Mouse (Mus musculus) liver, adult 2 months (tissue): ENCODE results near the gene Cacna1a. TPM values are rescaled to one million over a fixed set of nuclear protein-coding genes. Genes with fewer than 3 reads are reported as not detected.
A peak's percentile ranks its signal among the peaks of the same experiment; 100 is the strongest.

Source experiments
- DNase-seq: peaks from one replicate; pipeline ENCODE4 v3.0.0-alpha.2; 2011; ENCODE audit warnings: low read depth, low spot score; ENCODE audit errors: extremely low read depth
- H3K27ac ChIP-seq: fragments of 200-500 bp; replicated peaks from 2 replicates; pipeline ENCODE4 v1.5.1; 2012; ENCODE audit warnings: low read depth, mild to moderate bottlenecking, control low read depth, inconsistent platforms, low read length; ENCODE audit not compliant: insufficient read depth
- H3K27me3 ChIP-seq: fragments of 200-500 bp; 2 replicates; pipeline ENCODE4 v1.6.1; 2012; ENCODE audit warnings: mild to moderate bottlenecking, moderate library complexity, low read length, inconsistent platforms; ENCODE audit not compliant: control insufficient read depth, insufficient read depth
- H3K36me3 ChIP-seq: fragments of 200-500 bp; 2 replicates; pipeline ENCODE4 v1.6.1; 2012; ENCODE audit warnings: low read length, inconsistent platforms; ENCODE audit not compliant: control insufficient read depth, insufficient read depth
- H3K4me1 ChIP-seq: fragments of 200-500 bp; 2 replicates; pipeline ENCODE4 v1.6.1; 2011; ENCODE audit warnings: low read length; ENCODE audit not compliant: control insufficient read depth, insufficient read depth
- H3K4me3 ChIP-seq: fragments of 200-500 bp; 2 replicates; pipeline ENCODE4 v1.5.1; 2011; ENCODE audit warnings: low read depth, mild to moderate bottlenecking, control low read depth, low read length, moderate library complexity; ENCODE audit not compliant: insufficient read depth
- H3K79me2 ChIP-seq: fragments of 200-500 bp; 2 replicates; pipeline ENCODE4 v1.6.1; 2012; ENCODE audit warnings: inconsistent platforms, mild to moderate bottlenecking, low read length, moderate library complexity; ENCODE audit not compliant: control insufficient read depth, insufficient read depth
- H3K9ac ChIP-seq: fragments of 200-500 bp; 2 replicates; pipeline ENCODE4 v1.6.1; 2012; ENCODE audit warnings: low read depth, mild to moderate bottlenecking, control low read depth, inconsistent platforms, low read length
- CTCF ChIP-seq: fragments of 200-500 bp; IDR thresholded peaks from 2 replicates; pipeline ENCODE4 v1.5.1; 2011; ENCODE audit warnings: low read depth, low read length, control low read depth
- POLR2A ChIP-seq: fragments of 200-500 bp; IDR thresholded peaks from 2 replicates; pipeline ENCODE4 v1.6.1; 2011; ENCODE audit warnings: low read length, control low read depth; ENCODE audit not compliant: insufficient read depth; ENCODE audit errors: extremely low read depth
- WGBS: fragments of 180-500 bp; shearing (Covaris S2); methylation state at CpG from one replicate; pipeline ENCODE4 v1.1.7; 2018; 5-methylcytosine and 5-hydroxymethylcytosine counted together
- polyA plus RNA-seq: library from polyadenylated mRNA; depleted of rRNA; stranded (reverse); fragments of >200 nt; gene quantifications from 2 replicates; pipeline ENCODE4 v1.2.3, GENCODE M21; 2012; rRNA removed
- total RNA-seq: library from RNA; depleted of rRNA; stranded (reverse); fragments of >200 nt; gene quantifications from 2 replicates; pipeline ENCODE4 v1.2.3, GENCODE M21; 2014; rRNA removed

Cacna1a gene
- total and polyA plus RNA-seq, 2 experiments, result 0.28 to 3.2 TPM

- 1% methylated on average over 52 of the region's 62 CpGs for WGBS
Measured at GRCm38 (mm10) chr8:84687003-84687704, 298.9 kb downstream of the Cacna1a start.

GRCm38 (mm10) chr8:84687705-84688100 is 299.5 kb downstream of the Cacna1a start, which contains the start of gene Nacc1:
TSS of gene Nacc1 (minus strand) at chr8:84687862.
- peaks cover 17% of the 10 kb centered on the region for H3K4me1 ChIP-seq
- peak within 1 kb of the TSS; percentile 88 for H3K9ac ChIP-seq
- under 1% methylated on average over 34 of the region's 37 CpGs for WGBS
- DNase-seq, result peak; percentile 77
- peaks cover 4% of the 10 kb centered on the region for H3K36me3 ChIP-seq
- H3K27me3 ChIP-seq, result no peaks in the 10 kb centered on the region
- TF ChIP-seq POLR2A (0 out of 2 replicates have a peak, but pooled peaks have one; percentile 39), CTCF (peak; percentile 26; the same call in 1 of the 2 replicates)
- peak within 1 kb of the TSS; percentile 85 for H3K4me3 ChIP-seq
- peak within 1 kb of the TSS; percentile 49; the same call in 1 of the 2 replicates for H3K27ac ChIP-seq
- peaks cover 31% of the 10 kb centered on the region for H3K79me2 ChIP-seq

More at GRCm38 (mm10) chr8:84687003-84687704, 298.9 kb downstream of the Cacna1a start:
- Histone ChIP-seq H3K4me1 (peaks cover 20% of the 10 kb centered on the region), H3K4me3 (peak overlapping the region; percentile 85), H3K79me2 (peaks cover 31% of the 10 kb centered on the region), H3K27ac (peak overlapping the region; percentile 49; the same call in 1 of the 2 replicates), H3K27me3 (no peaks in the 10 kb centered on the region), H3K36me3 (peaks cover 2% of the 10 kb centered on the region), H3K9ac (peak overlapping the region; percentile 88)
- no peak for DNase-seq
- TF ChIP-seq CTCF (peak; percentile 9; the same call in 1 of the 2 replicates), POLR2A (no peak)

- Histone ChIP-seq H3K4me3 (peak overlapping the region; percentile 79), H3K79me2 (peaks cover 31% of the 10 kb centered on the region), H3K36me3 (peaks cover 4% of the 10 kb centered on the region), H3K27ac (peak overlapping the region; percentile 42; the same call in 1 of the 2 replicates), H3K27me3 (no peaks in the 10 kb centered on the region), H3K4me1 (peaks cover 17% of the 10 kb centered on the region), H3K9ac (peak overlapping the region; percentile 86)
- peak; percentile 88 for DNase-seq
- under 1% methylated on average over 47 of the region's 47 CpGs for WGBS
- no peak for TF ChIP-seq CTCF
- TF ChIP-seq POLR2A, result no peak
Measured at GRCm38 (mm10) chr8:84689091-84689915, 301.1 kb downstream of the Cacna1a start.

Other genes with a start within 250 kb of the Cacna1a start
- 4.0 and 5.6 TPM in 2 replicates for gene Cc2d1a, start 240.5 kb upstream of the Cacna1a start, total RNA-seq
- gene Cc2d1a, start 240.5 kb upstream of the Cacna1a start, polyA plus RNA-seq, result 10.4 and 10.6 TPM in 2 replicates
- gene 4930432K21Rik, start 240.4 kb upstream of the Cacna1a start, total RNA-seq, result not detected in 2 replicates
- gene 4930432K21Rik, start 240.4 kb upstream of the Cacna1a start, polyA plus RNA-seq, result 0.07 and 0.11 TPM in 2 replicates
- not detected in 2 replicates for gene Nanos3, start 203.2 kb upstream of the Cacna1a start, total RNA-seq
- gene Nanos3, start 203.2 kb upstream of the Cacna1a start, polyA plus RNA-seq, result not detected in 2 replicates
- gene Zswim4, start 151.4 kb upstream of the Cacna1a start, total RNA-seq, result 2.8 and 3.7 TPM in 2 replicates
- gene Zswim4, start 151.4 kb upstream of the Cacna1a start, polyA plus RNA-seq, result 6.9 and 8.4 TPM in 2 replicates
- gene D8Ertd738e, start 138.7 kb upstream of the Cacna1a start, total RNA-seq, result 103 and 115 TPM in 2 replicates
- 99.3 and 105 TPM in 2 replicates for gene D8Ertd738e, start 138.7 kb upstream of the Cacna1a start, polyA plus RNA-seq
- 17.1 and 25.8 TPM in 2 replicates for gene Mri1, start 131.1 kb upstream of the Cacna1a start, total RNA-seq
- gene Mri1, start 131.1 kb upstream of the Cacna1a start, polyA plus RNA-seq, result 43.1 and 75.7 TPM in 2 replicates
- 2.3 and 6.9 TPM in 2 replicates for gene Ccdc130, start 118.1 kb upstream of the Cacna1a start, total RNA-seq
- 8.7 and 19.1 TPM in 2 replicates for gene Ccdc130, start 118.1 kb upstream of the Cacna1a start, polyA plus RNA-seq